Mouse (Mus musculus): ENCODE measurements around the gene Olfr414.

Gene Olfr414

DNA sequence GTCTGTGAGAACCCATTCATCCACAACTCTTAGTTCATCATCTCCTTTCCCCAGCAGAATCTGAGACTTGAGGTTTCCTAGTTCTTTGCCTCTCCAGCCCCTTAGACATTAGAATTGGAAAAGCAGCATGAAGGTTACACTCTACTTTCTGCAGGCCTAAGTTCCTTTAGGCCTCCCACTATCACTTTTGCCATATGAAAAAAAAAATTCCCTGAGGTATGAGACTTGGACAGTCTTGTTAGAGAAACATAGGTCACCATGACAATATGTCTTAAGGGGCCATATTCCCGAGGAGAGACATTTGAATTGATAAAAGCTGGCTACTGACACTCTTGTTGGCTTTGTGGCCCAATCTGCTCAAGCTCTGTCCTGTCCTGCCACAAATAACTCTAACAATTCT lies at the start of gene Olfr414:
TSS of gene Olfr414 (plus strand) at position 301 of the 400 bp plus-strand sequence.
- no peak for DNase-seq (ENCODE audit: low spot score)

DNA sequence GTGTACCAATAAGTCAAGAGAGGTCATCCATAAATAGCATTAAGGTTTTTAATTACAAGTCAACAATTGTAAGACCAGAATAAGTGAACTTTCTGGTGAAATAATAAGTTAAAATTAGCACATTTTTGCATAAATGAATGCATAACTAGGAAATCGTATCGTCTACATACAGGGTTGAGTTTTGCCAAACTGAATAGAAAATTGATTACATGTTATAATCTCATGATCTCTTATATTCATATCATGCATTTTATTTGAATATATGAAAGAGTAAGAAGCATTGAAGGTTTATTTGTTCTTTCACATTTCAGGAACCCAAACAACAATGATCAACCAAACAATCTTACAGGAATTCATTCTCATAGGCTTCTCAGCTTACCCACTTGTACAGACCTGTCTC lies 33.1 kb upstream of the Olfr414 start, which contains the start of gene Olfr248:
TSS of gene Olfr248 (plus strand) at position 301 of the 400 bp plus-strand sequence.
- no peak for DNase-seq (ENCODE audit: low spot score)

DNA sequence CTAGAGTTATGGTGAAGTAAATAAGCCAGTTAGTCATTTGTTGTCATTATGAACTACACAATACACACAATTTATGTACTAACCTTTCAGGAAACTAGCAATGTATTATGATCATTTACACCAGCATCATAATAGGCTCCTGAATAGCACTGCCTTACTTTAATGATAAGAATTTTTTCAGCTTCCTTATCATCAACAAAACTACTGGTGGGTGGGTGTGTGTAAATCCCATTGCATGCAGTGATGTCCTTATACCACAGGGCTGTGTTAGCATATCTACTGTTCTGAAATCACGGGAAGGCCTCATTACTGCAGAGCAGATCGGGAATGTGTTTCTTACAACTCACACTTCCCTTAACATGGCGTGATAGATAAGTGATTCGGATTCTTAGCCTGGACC lies 905 bp upstream of the Olfr414 start:
- DNase-seq (ENCODE audit: low spot score): no peak

DNA sequence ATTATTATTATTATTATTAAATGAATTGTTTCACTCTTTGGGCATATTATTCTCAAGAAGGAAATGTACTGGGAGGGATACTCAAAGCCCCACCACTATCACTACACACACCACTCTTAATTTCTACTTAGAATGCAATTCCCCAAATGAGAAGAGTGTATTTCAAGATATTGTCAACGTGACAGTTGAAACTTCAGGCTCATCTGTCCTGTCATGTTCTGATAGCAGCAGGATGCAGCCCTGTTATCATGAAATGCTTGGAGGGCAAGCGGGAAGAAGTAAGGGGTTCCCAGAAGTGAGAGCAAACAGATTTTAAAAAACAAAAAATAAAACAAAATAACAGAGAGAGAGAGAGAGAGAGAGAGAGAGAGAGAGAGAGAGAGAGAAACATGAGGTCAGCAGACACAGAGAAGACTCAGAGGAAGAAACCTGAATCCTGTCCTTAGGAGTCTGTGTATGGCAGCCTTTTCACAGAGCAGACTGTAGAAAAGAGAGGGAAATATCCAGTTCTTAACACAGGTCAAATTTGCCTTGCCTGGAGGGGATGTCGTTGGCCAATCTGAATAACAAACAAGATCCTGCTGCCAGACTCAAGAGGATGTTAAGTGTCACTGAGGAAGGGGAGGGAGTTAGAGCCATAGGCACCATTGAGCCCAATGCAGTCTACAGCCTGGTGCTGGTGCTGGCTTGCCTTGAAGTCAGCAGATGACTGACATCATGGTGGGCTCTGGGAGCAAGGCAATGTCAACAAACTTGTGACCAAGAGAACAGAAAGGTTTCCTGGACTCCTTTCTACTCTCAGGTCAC lies 2.5 kb downstream of the Olfr414 start:
- DNase-seq (ENCODE audit: low spot score): no peak

DNA sequence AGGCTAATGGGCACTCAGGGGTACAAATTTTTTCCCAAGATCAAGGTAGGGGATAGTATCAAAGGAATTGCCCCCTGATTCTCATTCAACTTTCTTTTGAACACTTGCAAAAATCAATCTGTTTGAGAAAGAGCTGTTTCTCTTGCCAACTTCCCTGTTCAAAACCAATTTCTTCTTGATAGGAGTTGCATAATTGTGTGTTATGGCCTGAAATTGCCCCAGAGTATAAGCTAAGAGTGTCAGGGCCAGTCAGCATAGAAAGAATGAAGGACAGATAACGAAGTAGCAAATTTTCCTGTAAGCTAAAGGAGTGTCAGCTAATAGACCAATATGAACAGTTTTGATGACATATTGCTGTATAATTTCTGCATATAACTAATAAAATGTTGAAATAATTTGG lies 3.5 kb downstream of the Olfr414 start:
- DNase-seq (ENCODE audit: low spot score): no peak

DNA sequence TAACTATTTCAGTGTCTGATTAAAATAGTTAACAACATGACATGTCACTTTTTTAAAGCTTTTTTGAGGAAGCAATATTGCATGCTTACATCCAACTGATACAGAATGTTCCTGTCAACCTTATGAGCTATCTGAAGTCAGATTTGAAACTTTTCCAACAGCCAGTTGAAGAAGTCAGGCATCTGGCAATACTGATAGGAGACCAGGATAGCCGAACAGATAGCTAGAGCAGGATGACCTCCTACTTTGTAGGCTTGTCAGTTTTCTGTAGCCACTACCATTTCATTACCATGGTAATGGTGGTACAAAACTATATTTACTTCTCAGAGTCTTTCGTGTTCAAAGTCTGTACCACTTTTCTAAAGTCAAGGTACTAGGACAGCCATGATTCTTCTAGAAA lies 4.5 kb downstream of the Olfr414 start:
- DNase-seq (ENCODE audit: low spot score): no peak

DNA sequence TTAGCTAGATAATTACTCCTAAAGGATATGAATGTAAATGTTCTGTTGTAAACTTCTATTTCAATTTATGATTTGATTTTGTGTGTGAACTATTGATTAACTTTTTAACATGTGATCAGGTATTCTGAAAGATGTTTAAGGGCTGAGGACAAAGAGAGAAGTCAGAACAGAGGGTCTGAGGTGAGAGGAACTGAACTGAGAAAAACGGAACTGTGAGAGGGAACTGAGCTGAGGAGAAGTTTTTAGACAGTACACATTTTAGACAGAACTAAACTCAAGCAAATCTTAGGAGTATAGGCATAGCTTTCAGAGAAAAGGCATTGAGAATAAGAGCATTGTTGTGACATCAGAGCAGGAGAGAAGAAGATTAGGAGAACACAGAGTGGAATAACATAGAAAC lies 10.3 kb downstream of the Olfr414 start:
- DNase-seq (ENCODE audit: low spot score): no peak

DNA sequence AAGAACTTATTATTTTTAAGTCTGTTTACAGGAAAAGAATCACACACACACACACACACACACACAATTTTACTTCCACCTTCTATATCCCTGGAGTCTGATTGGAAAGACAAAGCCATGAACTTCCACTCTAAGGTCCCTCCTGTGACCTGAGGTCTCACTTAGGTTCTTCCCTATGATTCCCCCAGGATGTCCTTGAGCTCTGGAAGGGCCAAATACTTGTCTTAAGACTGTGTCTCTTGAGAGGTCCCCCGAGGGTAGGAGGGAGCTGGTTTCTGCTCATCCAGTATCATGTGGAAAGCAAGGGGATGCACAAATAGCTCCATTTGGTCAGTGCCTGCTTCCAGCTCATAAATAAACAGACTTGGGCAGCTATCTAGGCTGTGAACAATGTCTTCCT lies 17.9 kb downstream of the Olfr414 start, which contains the start of gene Olfr220:
TSS of gene Olfr220 (plus strand) at position 301 of the 400 bp plus-strand sequence.
- DNase-seq (ENCODE audit: low spot score): no peak

DNA sequence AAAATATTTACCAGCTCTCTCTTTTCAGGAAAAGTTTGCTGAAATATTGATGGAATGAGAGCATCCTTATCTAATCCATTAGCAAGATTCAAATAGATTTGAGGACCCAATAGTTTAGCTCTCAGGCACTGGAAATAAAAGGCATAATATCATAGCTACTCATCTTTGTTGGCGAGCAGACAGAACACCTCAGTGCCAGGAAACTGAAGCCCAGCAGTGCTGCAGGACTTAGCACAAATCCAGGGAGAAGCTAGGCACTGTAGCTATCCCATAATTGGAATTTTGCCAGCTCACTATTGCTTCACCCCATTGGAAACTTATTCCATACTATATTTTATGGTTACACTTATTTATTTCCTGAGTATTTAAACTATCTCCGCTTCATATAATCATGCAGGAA lies 31.2 kb downstream of the Olfr414 start:
- DNase-seq (ENCODE audit: low spot score): no peak

DNA sequence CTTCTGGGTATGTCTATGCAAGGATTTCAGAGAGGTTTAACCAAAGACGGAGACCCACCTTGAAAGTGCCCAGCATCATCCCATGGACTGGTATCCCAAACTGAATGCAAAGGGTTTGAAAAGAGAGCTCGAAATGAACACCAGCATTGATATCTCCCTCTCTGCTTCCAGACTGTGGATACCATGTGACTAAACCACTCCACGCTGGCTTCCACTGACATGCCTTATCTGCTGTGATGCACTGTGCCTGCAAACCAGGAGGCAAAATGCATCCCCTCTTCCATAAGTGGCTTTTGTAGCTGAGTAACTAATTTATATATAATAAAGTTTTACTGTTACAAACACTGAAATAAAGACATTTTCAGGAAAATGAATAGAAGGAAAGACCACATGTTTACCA lies 41.5 kb downstream of the Olfr414 start:
- no peak for DNase-seq (ENCODE audit: low spot score)

DNA sequence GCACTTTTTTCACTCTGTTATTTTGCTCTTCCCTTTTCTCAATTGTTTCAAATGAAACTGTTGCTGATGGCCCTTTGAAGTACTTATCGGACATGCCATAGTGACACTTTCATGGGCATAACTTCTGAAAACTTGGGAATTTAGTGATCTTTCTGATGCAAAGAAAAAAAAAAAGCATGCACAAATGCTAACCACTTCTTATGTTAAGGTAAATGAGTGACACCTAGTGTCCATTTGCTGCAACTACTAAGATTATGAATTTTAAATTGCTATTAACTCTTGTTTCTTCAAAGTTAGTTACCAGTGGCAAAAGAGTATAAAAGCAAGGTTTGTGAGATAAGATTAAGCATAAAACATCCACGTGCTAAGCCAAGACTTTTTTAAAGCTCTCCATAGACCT lies 42.4 kb downstream of the Olfr414 start:
- no peak for DNase-seq (ENCODE audit: low spot score)

DNA sequence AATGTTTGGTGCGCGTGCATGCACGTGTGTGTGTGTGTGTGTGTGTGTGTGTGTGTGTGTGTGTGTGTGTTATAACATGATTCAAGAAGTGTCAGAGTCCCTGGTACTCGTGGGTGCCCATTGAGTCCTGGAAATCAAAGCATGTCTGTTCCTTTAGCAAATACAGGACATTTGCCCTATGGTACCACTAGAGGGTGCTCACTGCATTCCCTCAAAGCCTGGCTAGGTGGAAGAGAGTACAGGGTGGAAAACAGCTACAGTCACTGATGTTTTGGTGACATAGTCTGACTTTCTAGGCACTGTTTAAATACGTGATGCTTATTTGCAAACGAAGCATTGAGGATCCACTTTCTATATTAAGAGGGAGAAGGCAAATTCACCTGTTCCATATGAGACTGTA lies 45.9 kb downstream of the Olfr414 start:
- DNase-seq (ENCODE audit: low spot score): no peak

DNA sequence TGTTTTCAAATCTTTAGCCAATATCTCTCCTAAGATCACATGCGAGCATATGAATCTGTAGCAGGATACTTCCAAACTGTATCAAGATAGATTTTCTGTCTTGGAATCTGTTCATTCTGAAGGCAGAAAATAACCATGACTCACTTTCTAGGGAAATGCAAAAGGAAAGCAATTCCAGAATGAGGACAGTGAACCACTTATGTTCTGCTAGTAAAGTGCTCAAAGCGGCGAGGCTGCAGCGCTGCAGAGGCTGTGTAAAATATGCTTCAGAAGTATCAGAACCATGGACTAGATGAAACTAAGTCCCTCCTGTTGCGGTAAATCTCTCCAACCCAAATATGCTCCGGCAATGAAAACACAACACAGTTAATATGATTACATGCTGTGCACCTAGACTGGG lies 58.7 kb downstream of the Olfr414 start:
- DNase-seq (ENCODE audit: low spot score): no peak
